Mouse (Mus musculus) intestine, embryonic 16.5 days (tissue): ENCODE measurements at regions not wholly inside any gene's neighbourhood (a gene's known extent, or its start where the extent isn't known, plus 50 kb on each side); places are given as distances from the start of the nearest gene placed in this dataset.

ENCODE experiments used
- ATAC-seq: fragments of 200-750 bp; cut with Nextera tagmentation; 2 replicates; pipeline ENCODE4 v1.8.0; 2017; ENCODE audit warnings: moderate TSS enrichment, moderate library complexity
- H3K27ac ChIP-seq: fragments of 300-500 bp; sonication (generic); 2 replicates; pipeline ENCODE4 v1.5.1; 2014; ENCODE audit warnings: mild to moderate bottlenecking, low read length
- H3K27me3 ChIP-seq: fragments of 300-500 bp; sonication (generic); replicated peaks from 2 replicates; pipeline ENCODE4 v1.6.1; 2014; ENCODE audit warnings: low read length, control low read depth, mixed read lengths; ENCODE audit not compliant: control insufficient read depth, insufficient read depth
- H3K36me3 ChIP-seq: fragments of 300-500 bp; sonication (generic); 2 replicates; pipeline ENCODE4 v1.6.1; 2014; ENCODE audit warnings: low read length, control low read depth; ENCODE audit not compliant: control insufficient read depth, insufficient read depth
- H3K4me1 ChIP-seq: fragments of 300-500 bp; sonication (generic); 2 replicates; pipeline ENCODE4 v1.6.1; 2014; ENCODE audit warnings: low read length, control low read depth, mixed read lengths; ENCODE audit not compliant: control insufficient read depth, insufficient read depth
- H3K4me2 ChIP-seq: fragments of 300-500 bp; sonication (generic); 2 replicates; pipeline ENCODE4 v1.6.1; 2014; ENCODE audit warnings: low read depth, low read length, control low read depth
- H3K4me3 ChIP-seq: fragments of 300-500 bp; sonication (generic); 2 replicates; pipeline ENCODE4 v1.5.1; 2014; ENCODE audit warnings: mild to moderate bottlenecking, low read length
- H3K9ac ChIP-seq: fragments of 300-500 bp; sonication (generic); 2 replicates; pipeline ENCODE4 v1.6.1; 2014; ENCODE audit warnings: low read depth, low read length
- H3K9me3 ChIP-seq: fragments of 300-500 bp; sonication (generic); 2 replicates; pipeline ENCODE4 v1.6.1; 2016; ENCODE audit warnings: low read length, control low read depth; ENCODE audit not compliant: control insufficient read depth
- WGBS: fragments of 180-500 bp; shearing (Covaris S2); extraction: QIAGEN DNeasy Blood & Tissue Kit; methylation state at CpG from one replicate; pipeline ENCODE4 v1.1.7; 2014; 5-methylcytosine and 5-hydroxymethylcytosine counted together

GRCm38 (mm10) chr11:113180008-113180407, 398.0 kb downstream of the Sox9 start:
- Histone ChIP-seq H3K9ac (peak overlapping the region; percentile 20; the same call in 1 of the 2 replicates), H3K27ac (no peak overlapping the region), H3K4me3 (no peak overlapping the region), H3K27me3 (no peaks in the 10 kb centered on the region), H3K9me3 (no peaks in the 10 kb centered on the region), H3K36me3 (no peaks in the 10 kb centered on the region), H3K4me2 (0 out of 2 replicates have a peak overlapping the region, but pooled peaks have one; percentile 12), H3K4me1 (peaks cover 9% of the 10 kb centered on the region)
- no peak for ATAC-seq
- 42% methylated on average over 14 of the region's 14 CpGs for WGBS

DNA sequence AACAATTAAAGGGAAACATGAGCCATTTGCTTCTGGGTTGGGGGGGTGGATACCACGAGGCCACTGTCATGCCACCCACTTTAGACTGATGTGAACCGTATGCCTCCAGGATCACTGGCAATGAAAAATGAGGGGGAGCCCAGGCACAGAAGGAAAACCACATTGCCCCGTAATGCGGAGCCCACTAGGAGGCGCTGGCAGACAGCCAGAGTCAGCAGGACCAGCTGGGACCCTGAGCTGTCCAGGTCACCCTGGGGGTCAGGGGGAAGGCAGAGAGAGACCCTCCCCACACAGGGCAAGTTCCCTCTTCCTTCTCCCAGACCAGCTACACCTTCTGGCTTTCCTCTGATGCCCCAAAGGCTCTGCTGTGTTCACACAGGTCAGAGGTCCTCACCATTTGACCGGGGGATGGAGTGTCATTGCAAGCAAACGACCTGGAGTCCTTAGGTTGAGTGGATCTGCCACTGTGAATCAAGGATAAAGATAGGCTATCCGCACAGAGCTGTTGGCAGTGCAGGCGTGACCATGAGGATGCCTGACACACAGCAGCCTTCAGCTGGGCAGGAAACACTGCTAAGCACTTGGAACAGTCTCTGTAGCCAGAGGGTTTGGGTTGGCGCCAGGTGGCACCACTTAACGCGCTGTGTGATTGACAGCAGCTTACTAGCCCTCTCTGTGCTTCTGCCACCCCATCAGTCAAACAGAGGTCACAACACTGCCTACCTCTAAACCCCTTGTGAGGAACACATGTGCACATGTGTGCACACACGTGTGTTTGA, 400.2 kb downstream of the Sox9 start:
- Histone ChIP-seq H3K27ac (no peak overlapping the region), H3K4me2 (no peak overlapping the region), H3K4me3 (no peak overlapping the region), H3K36me3 (no peaks in the 10 kb centered on the region), H3K4me1 (peaks cover 5% of the 10 kb centered on the region; the same call in 1 of the 2 replicates), H3K9ac (no peak overlapping the region), H3K27me3 (no peaks in the 10 kb centered on the region), H3K9me3 (no peaks in the 10 kb centered on the region)
- 72% methylated on average over 13 of the region's 13 CpGs for WGBS
- no peak for ATAC-seq

DNA sequence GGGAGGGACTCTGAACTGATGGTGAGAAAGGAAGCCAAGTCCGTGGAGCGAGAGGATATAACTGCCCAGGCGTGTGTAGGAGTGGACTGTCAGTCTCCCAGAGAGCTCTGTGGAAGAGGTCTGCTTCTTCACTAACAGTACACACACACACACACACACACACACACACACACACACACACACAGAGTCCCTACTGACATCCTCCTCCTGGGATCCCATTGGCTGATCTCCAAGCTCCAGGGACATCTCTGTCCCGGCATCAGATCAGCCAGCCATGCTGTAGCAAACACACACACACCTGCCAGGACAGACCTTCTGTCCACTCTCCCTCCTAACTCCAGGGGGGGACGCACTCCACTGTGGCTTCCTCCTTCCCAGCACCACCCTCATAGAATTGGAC, 401.5 kb downstream of the Sox9 start:
- peaks cover 5% of the 10 kb centered on the region; the same call in 1 of the 2 replicates for H3K4me1 ChIP-seq
- no peak overlapping the region for H3K9ac ChIP-seq
- no peaks in the 10 kb centered on the region for H3K9me3 ChIP-seq
- no peak overlapping the region for H3K4me3 ChIP-seq
- 64% methylated on average over 5 of the region's 5 CpGs for WGBS
- H3K27me3 ChIP-seq = no peaks in the 10 kb centered on the region
- H3K4me2 ChIP-seq = no peak overlapping the region
- H3K27ac ChIP-seq = no peak overlapping the region
- ATAC-seq = no peak
- H3K36me3 ChIP-seq = no peaks in the 10 kb centered on the region

DNA sequence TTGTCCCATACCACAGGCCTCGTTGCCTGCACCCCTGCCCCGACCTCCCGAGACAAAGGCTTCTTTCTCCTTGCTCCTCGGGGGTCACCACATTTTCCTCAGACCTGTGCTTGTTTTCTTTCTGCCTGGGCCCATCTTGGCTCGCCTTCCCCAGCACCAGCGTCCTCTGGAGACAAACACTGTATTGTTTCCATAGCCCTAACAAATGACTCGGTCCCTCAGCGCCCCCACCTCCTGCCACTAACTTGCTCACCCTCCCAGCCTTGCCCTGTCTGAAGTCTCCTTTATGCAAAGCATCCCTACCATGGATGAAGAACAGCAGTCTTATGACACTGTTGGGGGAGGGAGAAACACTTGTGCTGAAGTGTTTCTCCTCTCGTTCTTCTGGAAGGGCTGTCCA, 402.1 kb downstream of the Sox9 start:
- peaks cover 5% of the 10 kb centered on the region; the same call in 1 of the 2 replicates for H3K4me1 ChIP-seq
- ATAC-seq = no peak
- no peaks in the 10 kb centered on the region for H3K9me3 ChIP-seq
- no peak overlapping the region for H3K4me2 ChIP-seq
- H3K36me3 ChIP-seq = no peaks in the 10 kb centered on the region
- H3K4me3 ChIP-seq = no peak overlapping the region
- WGBS = 26% methylated on average over 9 of the region's 9 CpGs
- H3K27me3 ChIP-seq = no peaks in the 10 kb centered on the region
- H3K9ac ChIP-seq = no peak overlapping the region
- H3K27ac ChIP-seq = no peak overlapping the region

- Histone ChIP-seq H3K4me3 (no peak overlapping the region), H3K27ac (no peak overlapping the region), H3K27me3 (no peaks in the 10 kb centered on the region), H3K4me1 (0 out of 2 replicates have a peak, but pooled peaks cover 6% of the 10 kb centered on the region), H3K4me2 (no peak overlapping the region), H3K36me3 (no peaks in the 10 kb centered on the region), H3K9me3 (no peaks in the 10 kb centered on the region), H3K9ac (no peak overlapping the region)
- ATAC-seq = no peak
- 60% methylated on average over 8 of the region's 8 CpGs for WGBS
Measured at GRCm38 (mm10) chr11:113187407-113187806, 405.4 kb downstream of the Sox9 start.

DNA sequence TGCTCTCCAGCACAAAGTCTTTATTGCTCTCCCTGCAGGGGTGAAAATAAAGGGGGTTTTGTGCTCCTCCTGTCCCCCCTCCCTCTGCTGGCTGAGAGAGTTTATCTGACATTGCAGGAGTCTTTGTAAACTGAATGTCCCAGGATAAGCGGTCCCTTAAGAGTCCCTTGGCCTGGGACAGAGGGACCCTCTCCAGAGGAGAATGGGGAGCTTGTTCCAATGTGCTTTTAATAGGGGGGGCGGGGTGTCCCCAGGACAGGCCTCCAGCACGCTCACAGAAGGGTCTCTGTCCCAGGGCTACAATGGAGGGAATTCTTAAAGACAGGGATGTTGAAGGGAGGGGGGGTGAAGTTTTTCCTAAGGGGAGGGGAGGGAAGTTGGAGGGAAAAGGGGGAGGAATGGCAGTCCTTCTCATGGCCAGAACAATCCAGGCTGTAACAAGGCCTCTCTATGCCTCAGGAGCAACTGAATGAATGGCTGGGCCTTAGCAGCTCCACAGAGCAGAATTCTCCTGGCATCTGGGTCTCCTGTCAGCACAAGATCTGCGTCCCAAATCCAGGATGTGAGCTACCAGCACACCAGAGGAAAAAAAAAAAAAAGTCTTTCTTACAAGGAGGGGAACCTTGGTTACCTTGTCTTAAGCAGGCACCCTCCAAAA, 406.4 kb downstream of the Sox9 start:
- Histone ChIP-seq H3K4me3 (no peak overlapping the region), H3K36me3 (no peaks in the 10 kb centered on the region), H3K4me1 (0 out of 2 replicates have a peak, but pooled peaks cover 9% of the 10 kb centered on the region), H3K27ac (no peak overlapping the region), H3K9ac (no peak overlapping the region), H3K27me3 (no peaks in the 10 kb centered on the region), H3K9me3 (no peaks in the 10 kb centered on the region), H3K4me2 (no peak overlapping the region)
- ATAC-seq = no peak; the same call in 1 of the 2 replicates
- WGBS = 55% methylated on average over 4 of the region's 4 CpGs

DNA sequence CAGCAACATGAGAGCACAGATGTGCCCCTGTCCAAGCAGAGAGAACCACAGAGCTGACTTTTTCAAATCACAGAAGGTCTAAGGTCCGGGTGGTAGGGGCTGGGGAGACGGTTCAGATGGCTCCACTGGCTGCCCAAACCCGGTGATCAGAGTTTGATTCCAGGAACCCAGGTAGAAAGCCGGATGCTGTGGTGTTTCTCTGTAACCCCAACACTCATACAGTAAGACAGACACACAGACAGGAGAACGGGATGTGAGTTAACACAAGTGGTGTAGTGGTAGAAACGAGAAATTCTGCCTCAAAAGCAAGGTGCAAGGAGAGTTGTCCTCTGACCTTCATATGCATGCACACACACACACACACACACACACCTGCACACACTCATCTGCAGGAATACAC, 408.0 kb downstream of the Sox9 start:
- WGBS = 83% methylated on average over 6 of the region's 6 CpGs
- H3K27me3 ChIP-seq = no peaks in the 10 kb centered on the region
- H3K4me3 ChIP-seq = no peak overlapping the region

DNA sequence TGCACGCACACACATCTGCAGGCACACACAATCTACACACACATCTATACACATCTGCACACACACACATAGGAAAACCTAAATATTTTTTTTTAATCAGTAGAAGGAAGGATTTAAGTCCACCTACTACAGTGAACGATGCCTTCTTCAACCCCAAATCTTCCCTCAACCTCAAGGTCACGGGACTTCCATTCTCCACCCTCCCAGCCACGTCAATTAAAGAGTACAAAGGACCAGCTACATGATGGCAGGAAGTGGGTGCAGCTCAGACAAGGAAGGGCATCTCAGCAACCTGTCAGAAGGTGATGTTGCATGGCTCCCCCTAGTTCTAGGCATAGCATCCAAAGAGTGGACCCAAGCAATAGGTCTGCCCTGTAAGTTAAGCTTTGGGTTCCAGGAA, 408.5 kb downstream of the Sox9 start:
- no peak overlapping the region for H3K9ac ChIP-seq

More for the DNA sequence above, 408.0 kb downstream of the Sox9 start:
- no peak overlapping the region for H3K4me2 ChIP-seq
- H3K9ac ChIP-seq = no peak overlapping the region
- H3K4me1 ChIP-seq = peaks cover 9% of the 10 kb centered on the region; the same call in 1 of the 2 replicates
- H3K27ac ChIP-seq = no peak overlapping the region
- no peak for ATAC-seq
- no peaks in the 10 kb centered on the region for H3K9me3 ChIP-seq
- H3K36me3 ChIP-seq = no peaks in the 10 kb centered on the region

DNA sequence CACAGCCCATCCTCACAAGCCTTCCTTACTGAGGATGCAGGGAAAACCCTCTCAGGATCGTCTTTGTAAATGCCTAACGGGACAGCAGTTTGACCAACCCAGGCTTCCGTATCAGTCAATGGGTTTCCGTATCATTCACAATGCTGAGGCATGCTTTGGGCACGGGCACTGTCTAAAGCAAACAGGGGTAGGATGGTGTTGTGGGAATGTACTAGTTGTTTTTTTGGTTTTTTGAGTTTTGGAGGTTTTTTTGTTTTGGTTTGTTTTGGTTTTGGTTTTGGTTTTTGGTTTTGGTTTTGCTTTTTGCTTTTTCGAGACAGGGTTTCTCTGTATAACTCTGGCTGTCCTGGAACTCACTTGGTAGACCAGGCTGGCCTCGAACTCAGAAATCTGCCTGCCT, 409.0 kb downstream of the Sox9 start:
- H3K36me3 ChIP-seq = no peaks in the 10 kb centered on the region
- H3K9me3 ChIP-seq = no peaks in the 10 kb centered on the region
- H3K9ac ChIP-seq = no peak overlapping the region
- H3K27me3 ChIP-seq = no peaks in the 10 kb centered on the region
- WGBS = 93% methylated on average over 7 of the region's 7 CpGs
- H3K27ac ChIP-seq = no peak overlapping the region
- H3K4me3 ChIP-seq = no peak overlapping the region
- ATAC-seq = no peak
- peaks cover 9% of the 10 kb centered on the region; the same call in 1 of the 2 replicates for H3K4me1 ChIP-seq
- H3K4me2 ChIP-seq = no peak overlapping the region

More for the DNA sequence above, 408.5 kb downstream of the Sox9 start:
- no peak overlapping the region for H3K4me3 ChIP-seq
- 71% methylated on average over 4 of the region's 4 CpGs for WGBS
- no peaks in the 10 kb centered on the region for H3K9me3 ChIP-seq
- ATAC-seq = no peak
- H3K36me3 ChIP-seq = no peaks in the 10 kb centered on the region
- H3K4me2 ChIP-seq = no peak overlapping the region
- no peak overlapping the region for H3K27ac ChIP-seq
- peaks cover 9% of the 10 kb centered on the region; the same call in 1 of the 2 replicates for H3K4me1 ChIP-seq
- H3K27me3 ChIP-seq = no peaks in the 10 kb centered on the region
